Mouse (Mus musculus): ENCODE data around the gene Nom1.
"Not testable (repeated sequence)": the region's sequence is repeated elsewhere in the genome, so short reads cannot be mapped to it uniquely, and the experiment has no call there.

Nom1 gene

DNA sequence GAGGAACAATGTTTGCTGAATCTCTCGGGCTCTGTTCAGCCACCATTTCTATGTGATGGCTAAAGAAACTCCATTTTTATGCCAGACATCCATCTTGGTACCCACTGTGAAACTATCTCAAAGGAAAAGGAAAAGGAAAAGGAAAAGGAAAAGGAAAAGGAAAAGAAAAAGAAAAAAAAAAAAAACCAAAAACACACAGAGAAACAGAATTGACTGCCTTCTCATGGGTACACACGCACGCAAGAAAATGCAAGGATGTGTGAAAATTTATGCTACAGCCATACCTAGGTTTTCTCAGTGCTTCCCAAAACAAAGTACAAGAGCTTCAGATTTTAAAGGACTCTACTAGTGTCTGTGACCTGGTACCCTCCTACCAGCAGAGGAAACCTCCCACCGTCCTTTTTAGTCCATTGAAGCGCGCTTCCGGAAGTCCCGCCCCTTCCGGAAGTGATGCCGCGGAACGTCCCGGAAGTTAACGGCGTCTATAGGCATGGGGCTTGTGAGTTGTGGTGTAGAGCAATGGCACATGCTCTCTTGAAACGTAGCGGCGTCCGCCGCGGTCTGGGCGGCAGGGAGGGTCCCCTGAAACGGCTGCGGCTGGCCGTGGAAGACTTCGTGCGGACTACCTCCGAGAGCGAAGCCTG lies at the start of gene Nom1:
Gene Nom1 (plus strand): TSS at position 437 of the 644 bp plus-strand sequence.
- DNase-seq = peak; percentile 91 to 93

GRCm38 (mm10) chr5:29387591-29387990 lies 46.9 kb upstream of the Nom1 start:
- DNase-seq = no peak

DNA sequence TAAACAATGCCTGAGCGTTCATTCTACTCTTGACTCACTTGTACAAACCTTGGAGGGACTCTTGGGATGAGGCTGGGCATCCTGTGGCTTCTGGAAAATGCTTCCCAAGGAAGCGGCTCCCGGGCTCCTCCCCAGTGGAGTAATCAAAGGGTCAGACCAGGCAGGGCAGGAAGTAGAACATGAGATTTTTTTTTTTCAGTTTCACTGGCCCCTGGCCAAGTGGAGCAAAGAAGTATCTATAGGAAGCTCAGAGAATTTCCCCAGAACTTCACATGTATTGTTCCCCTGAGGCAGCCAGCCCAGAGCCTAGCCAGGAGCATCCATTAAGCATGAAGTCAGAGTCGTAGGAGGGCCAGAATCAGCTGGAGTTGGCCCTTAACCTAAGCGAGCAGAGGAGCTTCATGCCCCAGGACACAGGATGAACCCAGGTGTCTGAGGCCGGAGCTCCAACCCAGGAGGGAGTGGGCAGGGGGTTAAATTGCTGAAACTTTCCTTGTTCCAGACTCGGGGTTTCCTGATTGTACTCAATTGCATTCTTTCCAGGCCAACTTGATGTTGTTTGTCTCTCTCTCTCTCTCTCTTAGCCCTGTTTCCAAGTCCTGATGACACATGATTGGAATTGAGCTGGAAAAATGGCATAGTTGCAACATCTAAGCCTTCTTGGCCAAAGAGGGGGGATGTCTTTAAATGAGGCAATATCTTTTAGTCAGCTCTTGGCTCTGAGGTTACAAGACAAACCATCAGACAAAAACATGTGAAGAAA lies 46.1 kb upstream of the Nom1 start:
- peak; percentile 38 to 41 for DNase-seq

DNA sequence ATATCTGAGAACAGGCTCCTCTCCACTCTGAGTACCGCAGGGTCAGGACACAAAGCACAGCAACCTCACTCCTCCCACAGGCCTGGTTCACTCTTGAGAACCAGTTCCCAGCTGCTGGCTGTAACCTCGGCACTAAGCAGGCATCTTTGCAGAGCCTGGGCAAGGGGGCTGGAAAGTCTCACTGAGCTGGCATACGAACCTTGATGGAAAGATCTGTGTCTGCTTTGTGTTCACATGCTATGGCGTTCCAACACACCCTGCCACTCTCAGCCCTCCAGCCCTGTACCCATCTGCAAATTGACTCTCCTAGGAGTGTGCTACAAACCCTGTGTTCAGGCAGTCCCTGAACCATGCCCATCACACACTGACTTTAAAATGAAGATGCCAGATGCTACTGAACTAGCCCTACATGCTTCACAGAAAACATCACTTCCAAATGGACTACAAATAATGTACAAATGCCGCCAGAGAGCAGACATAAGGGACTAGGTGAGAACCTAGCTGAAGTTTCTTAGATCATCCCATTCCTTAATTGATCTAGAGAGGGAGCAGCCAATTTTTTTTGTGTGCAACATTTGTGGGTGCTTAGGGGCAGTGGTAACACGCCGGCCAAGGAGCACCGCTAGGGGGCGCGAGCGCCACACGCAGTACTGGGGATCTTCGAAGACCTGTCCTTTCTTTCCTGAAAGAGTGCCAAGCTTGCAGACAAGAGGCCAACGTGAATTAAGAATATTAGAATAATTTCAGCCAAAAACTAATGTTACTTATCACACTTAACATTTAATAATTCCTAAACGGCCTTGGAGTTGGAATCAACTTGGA lies 45.3 kb upstream of the Nom1 start:
- peak; percentile 78 to 83 for DNase-seq

- DNase-seq = no peak
Observed at GRCm38 (mm10) chr5:29398427-29398826, 36.0 kb upstream of the Nom1 start.

DNA sequence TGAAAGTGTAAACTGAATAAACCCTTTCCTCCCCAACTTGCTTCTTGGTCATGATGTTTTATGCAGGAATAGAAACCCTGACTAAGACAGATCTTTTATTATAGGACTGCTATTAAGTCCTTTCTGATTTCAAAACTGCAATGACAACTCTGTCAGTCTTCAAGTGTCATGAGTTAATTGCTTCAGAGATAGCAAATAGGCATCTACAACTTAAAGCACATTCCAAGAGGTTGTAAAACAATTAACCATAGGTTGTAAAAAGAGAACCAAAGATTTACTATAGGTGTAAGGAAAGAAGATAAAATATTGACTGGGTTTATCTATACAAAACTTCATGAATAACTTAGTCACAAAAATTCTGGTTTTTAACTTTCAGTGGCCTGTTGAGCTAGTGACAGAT lies 23.6 kb upstream of the Nom1 start:
- no peak for DNase-seq

GRCm38 (mm10) chr5:29413041-29413440 lies 21.4 kb upstream of the Nom1 start:
- no peak for DNase-seq

DNA sequence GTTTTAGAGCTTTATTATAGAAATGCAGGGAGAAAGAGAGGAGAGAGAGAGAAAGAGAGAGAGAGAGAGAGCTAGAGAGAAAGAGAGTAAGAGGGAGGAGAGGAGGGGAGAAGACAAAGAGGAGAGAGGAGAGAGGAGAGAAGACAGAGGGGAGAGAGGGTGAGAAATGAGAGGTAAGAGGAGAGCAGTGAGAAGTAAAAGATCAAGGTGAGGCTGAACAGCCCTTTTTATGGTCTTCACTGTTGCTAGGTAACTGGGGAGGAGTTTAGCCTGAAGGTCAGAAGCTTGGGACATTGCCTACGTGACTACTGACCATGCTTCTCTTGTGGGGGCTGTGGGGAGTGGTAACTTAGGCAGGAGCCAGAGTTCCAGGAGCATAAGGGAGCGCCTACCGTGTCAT lies 11.1 kb upstream of the Nom1 start:
- not testable (repeated sequence) for DNase-seq

DNA sequence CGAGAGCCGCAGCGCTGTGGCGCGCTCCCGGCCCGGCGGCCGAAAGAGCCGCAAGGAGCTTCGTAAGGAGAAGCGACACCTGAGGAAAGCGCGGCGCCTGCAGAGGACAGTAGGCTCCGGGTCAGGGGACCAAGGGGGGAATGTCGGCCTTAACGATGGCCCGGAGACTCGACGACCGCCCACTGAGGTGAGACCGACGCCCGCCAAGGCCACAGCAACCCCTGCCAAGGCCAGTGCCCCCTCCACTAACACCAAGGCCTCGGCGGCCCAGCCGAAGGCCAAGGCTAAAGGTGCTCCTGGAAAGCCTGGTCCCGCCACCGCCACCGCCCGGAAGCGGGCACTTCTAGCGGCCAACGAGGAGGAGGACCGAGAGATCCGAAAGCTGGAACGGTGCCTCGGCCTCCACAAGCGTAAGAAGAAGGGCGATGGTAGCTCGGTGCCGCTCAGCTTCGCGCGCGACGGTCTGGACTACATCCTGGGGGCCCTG lies 451 bp downstream of the Nom1 start:
- peak; percentile 54 to 60 for DNase-seq

GRCm38 (mm10) chr5:29435491-29435890 lies 1.0 kb downstream of the Nom1 start:
- no peak for DNase-seq

- DNase-seq = not testable (repeated sequence)
Observed at GRCm38 (mm10) chr5:29436728-29437127, 2.3 kb downstream of the Nom1 start.

DNA sequence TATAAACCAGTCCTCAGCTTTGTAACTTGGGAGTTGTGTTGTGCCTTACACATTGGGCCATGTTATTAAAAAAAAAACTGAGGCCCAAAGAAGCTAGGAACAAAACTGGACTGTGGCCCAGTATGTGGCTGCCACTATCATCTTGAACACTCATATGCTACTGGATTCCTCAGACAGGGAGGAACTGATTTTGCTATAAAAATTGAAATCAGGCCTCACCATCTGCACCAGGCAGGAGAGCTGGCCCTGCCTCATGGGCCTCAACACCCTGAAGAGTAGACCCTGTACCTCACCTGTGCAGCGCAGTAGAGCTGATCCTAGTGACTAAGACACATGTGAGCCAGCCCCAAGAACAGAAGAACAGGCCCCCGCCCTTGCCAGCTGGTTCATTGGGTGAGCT lies 10.8 kb downstream of the Nom1 start:
- DNase-seq = no peak

GRCm38 (mm10) chr5:29452352-29452751 lies 17.9 kb downstream of the Nom1 start:
- DNase-seq = no peak

- no peak for DNase-seq
Observed at GRCm38 (mm10) chr5:29456895-29457656, 22.6 kb downstream of the Nom1 start.

DNA sequence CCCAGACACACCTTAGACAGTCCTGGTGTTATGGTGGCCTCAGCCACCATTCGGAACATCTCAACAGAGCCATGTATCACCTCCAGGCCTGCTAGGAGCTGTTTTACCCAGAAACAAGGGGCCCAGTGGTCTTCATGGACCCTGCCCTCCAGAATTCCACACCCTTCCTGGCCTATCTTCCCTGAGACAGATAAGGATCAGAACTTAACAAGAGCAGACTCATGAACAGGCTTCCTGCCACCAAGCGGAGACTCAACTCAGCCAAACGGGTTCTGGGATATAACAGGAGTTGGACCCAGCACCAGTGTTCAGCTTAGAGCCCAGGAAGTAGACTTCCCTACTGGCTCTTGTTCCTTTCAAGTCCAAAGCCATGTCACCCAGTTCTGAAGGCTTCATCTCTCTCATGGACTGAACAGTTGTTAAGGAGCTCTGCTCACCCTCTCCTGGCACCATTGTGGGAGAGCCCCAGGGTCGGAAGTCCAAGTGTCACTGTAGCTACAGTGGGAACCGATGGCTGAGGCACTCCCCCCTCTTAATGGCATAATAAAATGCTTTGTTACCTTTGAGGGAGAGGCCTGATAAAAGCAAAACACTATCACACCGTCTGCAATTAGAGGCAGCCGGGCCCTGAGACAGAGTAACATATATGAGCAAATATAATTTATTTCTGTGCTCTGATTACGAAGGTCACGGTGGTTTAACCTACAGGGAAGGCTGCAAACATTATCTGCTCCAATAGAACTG lies 28.7 kb downstream of the Nom1 start:
- no peak for DNase-seq

- DNase-seq = peak in 1 of 2 experiments; percentile 28
Observed at GRCm38 (mm10) chr5:29467489-29468350, 33.3 kb downstream of the Nom1 start.

GRCm38 (mm10) chr5:29468351-29469065 lies 34.0 kb downstream of the Nom1 start:
- no peak for DNase-seq

GRCm38 (mm10) chr5:29469501-29469900 lies 35.0 kb downstream of the Nom1 start:
- no peak for DNase-seq

GRCm38 (mm10) chr5:29470271-29470670 lies 35.8 kb downstream of the Nom1 start:
- no peak for DNase-seq

- no peak for DNase-seq
Observed at GRCm38 (mm10) chr5:29470851-29471394, 36.5 kb downstream of the Nom1 start.

Data from lung, postnatal 4 days (tissue).